Mouse (Mus musculus): ENCODE measurements at regions not wholly inside any gene's neighbourhood (a gene's known extent, or its start where the extent isn't known, plus 50 kb on each side); places are given as distances from the start of the nearest gene placed in this dataset.

DNA sequence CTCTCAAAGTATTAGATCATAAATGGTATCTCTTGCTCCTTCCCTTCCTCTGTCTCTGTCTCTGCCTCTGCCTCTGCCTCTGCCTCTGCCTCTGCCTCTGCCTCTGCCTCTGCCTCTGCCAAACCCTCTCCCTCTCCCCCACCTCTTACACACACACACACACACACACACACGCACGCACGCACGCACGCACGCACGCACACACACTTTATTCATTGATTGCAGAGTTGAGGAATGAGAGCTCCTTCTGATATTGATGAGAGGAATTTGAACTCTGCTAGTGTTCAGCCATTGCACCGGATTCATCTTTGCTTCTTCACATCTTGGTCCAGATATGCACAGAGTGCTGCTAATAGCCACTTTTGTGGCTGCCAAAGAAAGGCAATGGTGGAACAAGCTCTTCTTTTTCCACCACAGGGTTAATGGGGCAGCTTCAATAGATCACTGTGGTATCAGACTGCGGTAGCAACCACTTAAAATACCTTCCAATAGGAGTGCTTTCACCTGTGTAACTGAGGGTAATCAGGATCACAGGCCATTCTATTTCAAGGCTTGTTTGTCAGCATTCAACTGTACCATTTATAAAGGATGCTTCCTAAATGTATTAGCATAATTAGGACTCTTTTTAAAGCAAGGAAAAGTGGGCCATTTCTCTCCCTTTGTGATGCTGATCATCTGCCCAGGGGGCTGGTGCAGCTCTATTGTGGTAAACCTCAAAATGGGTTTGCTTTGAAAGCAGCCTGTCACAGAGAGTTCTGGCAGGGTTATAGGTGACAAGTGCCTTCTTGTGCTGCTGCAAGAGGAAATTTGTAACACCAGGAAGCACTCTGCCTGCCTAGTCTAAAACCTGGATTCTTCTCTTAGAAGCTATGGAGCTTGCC, 559.8 kb upstream of the Fam98a start:
- 78% methylated on average over 9 of the region's 9 CpGs for WGBS
- H3K4me3 ChIP-seq (replicated peaks; ENCODE audit: low read length), result no peak overlapping the region
- no peak for ATAC-seq (ENCODE audit: low FRiP score, low read depth)

DNA sequence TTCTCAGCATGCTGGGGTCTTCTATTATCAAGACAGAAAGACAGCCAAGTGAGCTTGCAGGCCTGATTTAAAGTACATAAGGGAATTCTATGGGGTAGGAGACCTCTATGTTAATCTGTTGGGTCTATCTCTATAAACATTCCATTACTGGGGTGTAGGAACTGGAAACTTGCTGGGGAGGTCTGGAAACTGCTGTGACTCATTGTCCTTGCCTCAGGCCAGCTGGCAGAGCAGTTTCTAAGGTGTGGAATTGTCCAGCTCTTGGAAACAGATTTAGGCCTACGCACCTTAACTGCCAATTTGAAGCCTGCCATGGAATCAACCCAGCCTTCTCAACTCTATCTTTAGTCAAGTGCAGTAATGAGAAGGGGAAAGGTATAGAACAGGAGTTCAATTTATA, 559.1 kb upstream of the Fam98a start:
- no peak for TF ChIP-seq POLR2A (IDR thresholded peaks at IDR 0.05; ENCODE audit: borderline replicate concordance, extremely low read depth, insufficient read depth, insufficient read length)
- Histone ChIP-seq H3K4me2 (replicated peaks; ENCODE audit: low read depth, low read length, severe bottlenecking) (no peak overlapping the region), H3K27me3 (ENCODE audit: control insufficient read depth, insufficient read depth, low read length) (no peaks in the 10 kb centered on the region), H3K27ac (replicated peaks; ENCODE audit: low read depth, low read length) (no peak overlapping the region), H3K9ac (ENCODE audit: low read depth, low read length, severe bottlenecking) (no peak overlapping the region), H3K9me3 (ENCODE audit: control insufficient read depth, low read length) (no peaks in the 10 kb centered on the region), H3K4me1 (ENCODE audit: control insufficient read depth, insufficient read depth, low read length) (no peaks in the 10 kb centered on the region), H3K36me3 (ENCODE audit: control insufficient read depth, insufficient read depth, low read length) (no peaks in the 10 kb centered on the region), H3K4me3 (replicated peaks; ENCODE audit: low read length) (no peak overlapping the region)
- 89% methylated on average over 1 of the region's 1 CpGs for WGBS
- ATAC-seq (ENCODE audit: low FRiP score, low read depth), result no peak
- DNase-seq (ENCODE audit: low spot score), result no peak

More for the DNA sequence above, 559.8 kb upstream of the Fam98a start:
- no peak for DNase-seq (ENCODE audit: low spot score)
- Histone ChIP-seq H3K27me3 (ENCODE audit: control insufficient read depth, insufficient read depth, low read length) (no peaks in the 10 kb centered on the region), H3K36me3 (ENCODE audit: control insufficient read depth, insufficient read depth, low read length) (no peaks in the 10 kb centered on the region), H3K4me2 (replicated peaks; ENCODE audit: low read depth, low read length, severe bottlenecking) (no peak overlapping the region), H3K9ac (ENCODE audit: low read depth, low read length, severe bottlenecking) (no peak overlapping the region), H3K9me3 (ENCODE audit: control insufficient read depth, low read length) (no peaks in the 10 kb centered on the region), H3K4me1 (ENCODE audit: control insufficient read depth, insufficient read depth, low read length) (no peaks in the 10 kb centered on the region), H3K27ac (replicated peaks; ENCODE audit: low read depth, low read length) (no peak overlapping the region)
- TF ChIP-seq POLR2A (IDR thresholded peaks at IDR 0.05; ENCODE audit: borderline replicate concordance, extremely low read depth, insufficient read depth, insufficient read length), result no peak

DNA sequence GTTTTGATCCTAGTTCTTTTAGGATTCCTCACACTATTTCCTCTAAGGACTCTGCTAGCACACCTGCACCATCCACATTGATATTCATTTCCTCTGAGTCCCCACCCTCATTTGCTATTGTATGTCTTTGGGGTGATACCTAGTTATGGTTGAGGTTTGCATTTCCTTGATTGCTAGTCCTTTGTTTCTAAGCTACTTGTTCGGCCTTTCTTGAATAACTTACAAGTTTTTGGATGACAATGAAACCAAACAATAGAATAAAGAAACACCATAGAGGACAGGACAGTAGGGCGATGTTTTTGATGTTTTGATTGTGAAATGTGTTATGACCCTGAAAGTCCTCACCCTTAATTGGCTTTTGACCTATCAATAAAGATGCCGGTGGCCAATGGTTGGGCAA, 531.8 kb upstream of the Fam98a start:
- TF ChIP-seq POLR2A (IDR thresholded peaks at IDR 0.05; ENCODE audit: borderline replicate concordance, extremely low read depth, insufficient read depth, insufficient read length), result no peak
- no peak overlapping the region for H3K27ac ChIP-seq (replicated peaks; ENCODE audit: low read depth, low read length)
- DNase-seq (ENCODE audit: low spot score) (no peak), ATAC-seq (ENCODE audit: low FRiP score, low read depth) (no peak)
- H3K9ac ChIP-seq (ENCODE audit: low read depth, low read length, severe bottlenecking), result no peak overlapping the region
- no peak overlapping the region for H3K4me2 ChIP-seq (replicated peaks; ENCODE audit: low read depth, low read length, severe bottlenecking)
- H3K27me3 ChIP-seq (ENCODE audit: control insufficient read depth, insufficient read depth, low read length), result no peaks in the 10 kb centered on the region
- H3K4me3 ChIP-seq (replicated peaks; ENCODE audit: low read length), result no peak overlapping the region
- no peaks in the 10 kb centered on the region for H3K36me3 ChIP-seq (ENCODE audit: control insufficient read depth, insufficient read depth, low read length)
- H3K4me1 ChIP-seq (ENCODE audit: control insufficient read depth, insufficient read depth, low read length), result no peaks in the 10 kb centered on the region
- no peaks in the 10 kb centered on the region for H3K9me3 ChIP-seq (ENCODE audit: control insufficient read depth, low read length)
- 85% methylated on average over 3 of the region's 3 CpGs for WGBS

DNA sequence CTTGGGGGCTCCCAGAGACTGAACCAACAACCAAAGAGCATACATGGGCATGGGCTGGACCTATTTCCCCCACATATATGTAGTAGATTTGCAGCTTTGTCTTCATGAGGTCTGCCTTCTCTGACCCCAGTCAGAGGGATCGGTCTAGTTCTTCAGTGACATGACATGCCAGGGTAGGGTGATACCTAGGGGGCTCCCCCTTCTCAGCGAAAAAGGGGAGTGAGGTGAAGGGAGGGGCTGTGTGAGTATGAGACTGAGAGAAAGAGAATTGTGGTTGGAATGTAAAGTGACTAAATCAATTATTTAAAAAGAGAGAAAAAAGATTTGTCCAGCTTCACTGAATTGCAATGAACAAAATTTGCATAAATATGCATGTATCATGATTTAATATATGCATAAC, 530.0 kb upstream of the Fam98a start:
- Histone ChIP-seq H3K9me3 (ENCODE audit: control insufficient read depth, low read length) (no peaks in the 10 kb centered on the region), H3K4me1 (ENCODE audit: control insufficient read depth, insufficient read depth, low read length) (no peaks in the 10 kb centered on the region), H3K27me3 (ENCODE audit: control insufficient read depth, insufficient read depth, low read length) (no peaks in the 10 kb centered on the region), H3K9ac (ENCODE audit: low read depth, low read length, severe bottlenecking) (no peak overlapping the region), H3K27ac (replicated peaks; ENCODE audit: low read depth, low read length) (no peak overlapping the region), H3K4me3 (replicated peaks; ENCODE audit: low read length) (no peak overlapping the region), H3K4me2 (replicated peaks; ENCODE audit: low read depth, low read length, severe bottlenecking) (no peak overlapping the region), H3K36me3 (ENCODE audit: control insufficient read depth, insufficient read depth, low read length) (no peaks in the 10 kb centered on the region)
- WGBS, result 80% methylated on average over 2 of the region's 2 CpGs
- ATAC-seq (ENCODE audit: low FRiP score, low read depth) (no peak), DNase-seq (ENCODE audit: low spot score) (no peak)
- no peak for TF ChIP-seq POLR2A (IDR thresholded peaks at IDR 0.05; ENCODE audit: borderline replicate concordance, extremely low read depth, insufficient read depth, insufficient read length)

DNA sequence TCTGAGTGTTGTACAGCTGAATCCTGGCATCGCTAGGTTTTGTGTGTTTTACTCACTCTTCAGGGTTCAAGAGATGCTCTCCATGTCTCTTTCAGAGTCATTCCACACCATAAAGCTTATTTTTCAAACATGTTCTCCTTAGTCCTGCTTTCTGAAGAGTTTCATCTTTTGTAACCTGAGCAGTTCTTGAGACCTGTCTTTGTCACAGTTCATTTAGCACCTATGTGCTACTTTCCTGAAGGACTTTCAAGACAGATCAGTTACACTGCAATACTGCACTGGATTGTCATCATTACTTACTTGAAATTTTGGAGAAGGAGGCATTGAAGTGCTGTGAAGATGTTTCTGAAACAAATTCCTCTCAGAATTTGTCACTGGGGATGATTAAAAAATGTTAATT, 494.7 kb upstream of the Fam98a start:
- DNase-seq (ENCODE audit: low spot score), result no peak
- 87% methylated on average over 1 of the region's 1 CpGs for WGBS
- no peak for ATAC-seq (ENCODE audit: low FRiP score, low read depth)

More for the DNA sequence above, 494.7 kb upstream of the Fam98a start:
- no peaks in the 10 kb centered on the region for H3K36me3 ChIP-seq (ENCODE audit: control insufficient read depth, insufficient read depth, low read length)
- H3K27me3 ChIP-seq (ENCODE audit: control insufficient read depth, insufficient read depth, low read length), result no peaks in the 10 kb centered on the region
- H3K4me3 ChIP-seq (replicated peaks; ENCODE audit: low read length), result no peak overlapping the region
- TF ChIP-seq POLR2A (IDR thresholded peaks at IDR 0.05; ENCODE audit: borderline replicate concordance, extremely low read depth, insufficient read depth, insufficient read length), result no peak
- no peaks in the 10 kb centered on the region for H3K9me3 ChIP-seq (ENCODE audit: control insufficient read depth, low read length)
- no peak overlapping the region for H3K4me2 ChIP-seq (replicated peaks; ENCODE audit: low read depth, low read length, severe bottlenecking)
- no peaks in the 10 kb centered on the region for H3K4me1 ChIP-seq (ENCODE audit: control insufficient read depth, insufficient read depth, low read length)
- no peak overlapping the region for H3K9ac ChIP-seq (ENCODE audit: low read depth, low read length, severe bottlenecking)
- H3K27ac ChIP-seq (replicated peaks; ENCODE audit: low read depth, low read length), result no peak overlapping the region

All from limb, embryonic 14.5 days (tissue).